Mouse (Mus musculus) B cell, adult 67 days (primary cell): ENCODE measurements around the gene Tmem62. TPM values are rescaled to one million over a fixed set of nuclear protein-coding genes. Genes with fewer than 3 reads are reported as not detected.

ENCODE experiments used
- total RNA-seq, 2 experiments: library from RNA; stranded (reverse); gene quantifications; 4 replicates each; pipeline ENCODE4 v1.2.4; 2023

Tmem62 gene
- total RNA-seq: 10 to 100 TPM; 21.9 to 30.0 TPM

GRCm38 (mm10) chr2:120976990-120977925, at the start of gene Tmem62:
Gene Tmem62, plus strand, starts transcription at chr2:120977017.

GRCm38 (mm10) chr2:120970559-120971080, 6.2 kb upstream of the Tmem62 start, which contains the start of gene Ubr1:
Gene Ubr1, minus strand, starts transcription at chr2:120970715.

GRCm38 (mm10) chr2:121007925-121008663, 31.3 kb downstream of the Tmem62 start, which contains the start of gene Ccndbp1:
Gene Ccndbp1, plus strand, starts transcription at chr2:121008403.

GRCm38 (mm10) chr2:121036733-121037341, 60.0 kb downstream of the Tmem62 start, which contains the start of gene Epb42:
Gene Epb42, minus strand, starts transcription at chr2:121037072.

Other genes with a start within 250 kb of the Tmem62 start
- gene Cdan1, start 126.9 kb upstream of the Tmem62 start, total RNA-seq: 10 to 100 TPM; 45.1 to 53.0 TPM
- 10 to 100 TPM; 10.1 to 12.0 TPM for gene Ttbk2, start 126.4 kb upstream of the Tmem62 start, total RNA-seq
- 10 to 100 TPM; 72.1 to 73.0 TPM for gene Ubr1, start 6.3 kb upstream of the Tmem62 start, total RNA-seq
- gene Ccndbp1, start 31.4 kb downstream of the Tmem62 start, total RNA-seq: 10 to 100 TPM; 92.0 to 94.1 TPM
- gene Epb42, start 60.1 kb downstream of the Tmem62 start, total RNA-seq: not detected
- gene Tgm5, start 108.8 kb downstream of the Tmem62 start, total RNA-seq: not detected
- not detected for gene Tgm7, start 132.8 kb downstream of the Tmem62 start, total RNA-seq
- gene Adal, start 163.4 kb downstream of the Tmem62 start, total RNA-seq: 10 to 100 TPM; 17.0 to 21.0 TPM
- gene Lcmt2, start 163.6 kb downstream of the Tmem62 start, total RNA-seq: 1 to 10 TPM; 8.4 to 9.7 TPM
- 10 to 100 TPM; 94.6 to 98.7 TPM for gene Tubgcp4, start 193.6 kb downstream of the Tmem62 start, total RNA-seq
- gene Zscan29, start 194.1 kb downstream of the Tmem62 start, total RNA-seq: 10 to 100 TPM; 34.8 to 35.8 TPM